Mouse (Mus musculus): ENCODE results near the gene Cks2.

The Cks2 gene

DNA sequence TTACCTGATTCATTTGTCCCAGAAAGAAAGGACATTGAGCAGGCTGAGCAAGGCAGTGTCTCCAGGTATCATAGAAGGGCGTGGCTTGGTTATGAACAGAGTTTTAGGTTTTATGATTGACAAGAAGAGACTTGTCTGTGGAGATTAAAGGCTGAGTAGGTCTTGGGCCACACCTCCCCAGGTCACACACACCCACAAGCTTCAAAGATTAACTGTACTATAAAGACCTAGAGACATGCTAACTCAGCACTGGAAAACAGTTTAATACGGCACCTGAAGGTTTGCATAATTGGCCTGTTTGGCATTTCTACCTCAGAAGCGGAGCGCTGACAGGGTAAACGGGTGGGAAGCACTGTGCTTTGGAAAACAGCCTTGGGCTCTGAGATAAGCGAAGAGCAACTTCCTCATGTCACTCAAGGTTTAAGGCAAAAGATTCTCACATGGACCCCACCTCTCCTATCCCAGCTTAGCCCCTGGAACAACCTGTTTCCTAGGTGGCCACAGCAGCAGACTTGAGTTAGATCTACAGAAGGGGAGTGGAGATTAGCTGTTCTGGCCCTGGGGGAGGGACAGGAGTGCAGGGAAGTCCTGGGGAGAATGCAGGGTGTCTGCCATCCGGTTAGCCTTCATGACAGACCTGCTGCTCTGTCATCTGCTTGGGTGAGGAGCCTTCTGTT lies 40.4 kb downstream of the Cks2 start:
- no peak for DNase-seq

DNA sequence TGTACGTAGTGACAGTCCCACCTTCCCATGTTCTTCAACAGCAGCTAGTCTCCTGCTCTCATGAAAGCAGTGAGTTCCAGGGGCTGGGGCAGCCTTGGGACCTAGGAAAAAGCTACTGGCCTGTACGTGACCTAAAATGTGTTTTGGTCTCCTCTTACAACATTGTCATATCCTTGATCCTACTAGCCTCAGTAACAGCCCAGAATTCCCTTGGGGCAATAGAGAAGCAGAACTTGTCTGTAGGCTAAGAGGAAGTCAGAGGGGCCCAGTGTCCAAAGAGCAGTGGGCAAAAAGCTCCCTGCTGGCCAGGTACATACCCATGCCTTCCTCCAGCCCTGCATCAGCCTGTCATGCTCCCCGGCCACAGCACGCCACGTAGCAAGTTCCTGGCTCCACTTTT lies 41.9 kb downstream of the Cks2 start:
- DNase-seq: no peak

DNA sequence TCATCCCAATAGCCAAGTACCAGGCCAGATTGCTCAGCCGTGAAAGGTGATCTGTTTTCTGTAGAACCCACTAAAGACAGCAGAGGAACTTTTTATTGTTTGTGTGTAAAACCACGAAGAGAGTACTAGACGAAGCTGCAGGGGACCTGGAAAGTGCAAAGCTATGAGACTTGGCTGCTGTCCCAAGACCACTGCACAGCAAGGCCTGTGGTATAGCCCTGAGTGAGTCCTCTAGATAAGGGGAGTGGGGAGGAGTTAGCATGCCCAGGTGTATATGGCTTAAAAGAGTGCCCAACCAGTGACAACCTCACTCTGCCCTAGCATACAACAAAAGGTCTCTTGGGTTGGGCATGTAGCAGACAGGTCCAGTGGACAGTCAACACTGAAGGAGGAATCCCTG lies 43.7 kb downstream of the Cks2 start:
- DNase-seq: no peak

DNA sequence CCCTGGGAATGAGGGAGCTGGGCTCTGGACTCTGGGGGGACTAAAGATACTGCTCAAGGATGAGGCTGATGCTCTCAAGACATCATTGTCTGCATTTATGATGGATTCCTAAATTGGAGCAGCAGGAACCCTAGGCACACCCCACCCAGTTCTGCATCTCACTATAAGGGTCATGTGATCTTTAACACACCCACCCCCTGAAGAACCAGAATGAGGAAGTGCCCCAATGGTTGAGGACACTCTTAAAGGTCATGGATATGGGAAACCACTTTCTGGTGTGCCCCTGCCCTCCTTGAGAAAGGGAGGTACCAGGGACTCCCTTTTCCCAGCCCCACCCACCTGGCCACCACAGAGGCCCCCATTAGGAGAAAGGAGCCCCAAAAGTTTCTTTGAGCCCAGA lies 51.4 kb downstream of the Cks2 start:
- DNase-seq: no peak

DNA sequence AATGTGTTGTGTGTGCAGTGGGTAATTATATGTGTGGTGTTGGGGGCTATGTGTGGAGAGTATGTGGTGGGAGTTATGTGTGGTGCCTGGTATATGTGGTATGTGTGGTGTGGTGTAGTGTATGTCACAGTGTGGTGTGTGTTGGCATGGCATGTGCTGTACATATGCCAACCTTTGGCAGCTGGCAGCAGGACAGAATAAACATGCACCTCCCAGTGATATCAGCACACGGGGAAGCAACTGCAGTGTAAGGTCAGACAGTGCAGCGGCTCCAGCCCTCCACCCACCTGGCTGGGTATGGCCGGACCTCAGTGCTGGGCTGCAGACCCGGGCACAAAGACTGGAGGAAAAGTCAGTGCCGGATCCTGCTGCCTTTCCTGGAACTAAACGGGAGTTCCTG lies 52.4 kb downstream of the Cks2 start:
- no peak for DNase-seq

DNA sequence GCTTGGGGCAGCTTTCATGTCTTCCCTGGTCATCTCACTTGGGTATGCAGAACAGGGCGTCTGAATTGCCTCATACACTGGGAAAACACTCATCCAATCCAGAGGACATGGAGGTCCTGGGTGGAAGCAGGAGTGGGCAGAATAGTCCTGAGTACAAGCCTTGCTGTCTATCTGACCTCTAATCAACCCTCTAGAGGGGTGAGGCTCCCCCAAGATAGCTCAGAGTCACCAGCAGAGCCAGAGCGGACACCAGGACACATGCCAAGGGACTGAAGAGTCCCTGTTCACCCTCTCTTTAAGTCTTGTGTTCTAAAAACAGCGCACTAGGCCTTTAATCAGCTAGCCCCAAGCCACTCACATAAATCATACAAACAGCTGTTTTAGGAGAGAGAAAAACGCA lies 52.9 kb downstream of the Cks2 start:
- DNase-seq: no peak

DNA sequence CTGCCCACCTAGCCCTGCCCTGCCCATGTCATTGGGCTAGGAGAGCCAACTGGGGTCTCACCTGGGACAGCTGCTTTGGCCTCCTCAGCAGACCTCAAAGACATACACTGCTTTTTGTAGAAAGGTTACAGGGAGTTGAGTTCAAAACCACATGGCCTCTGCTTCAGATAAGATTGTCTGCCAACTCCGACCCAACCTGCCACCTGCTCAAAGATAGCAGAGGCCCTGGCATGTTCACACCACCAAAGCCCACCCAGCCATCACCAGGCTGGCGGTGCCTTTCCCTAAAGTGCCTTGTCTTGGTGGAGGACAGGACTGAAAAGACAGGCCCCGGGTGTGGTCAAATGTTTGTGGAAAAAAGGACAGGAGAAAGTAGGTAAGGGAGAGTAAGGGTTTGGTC lies 53.3 kb downstream of the Cks2 start:
- DNase-seq: no peak

All from thymus, postnatal 4 days (tissue).